Mouse (Mus musculus): Measurements from ENCODE around the gene 3110082J24Rik. TPM values are rescaled to one million over a fixed set of nuclear protein-coding genes. Genes with fewer than 3 reads are reported as not detected.

Gene 3110082J24Rik
- polyA plus RNA-seq, 1 experiment from 2014 or later = not detected

- 42% methylated on average over 5 of the region's 5 CpGs for WGBS
- Histone ChIP-seq H3K9me3 (ENCODE audit: control insufficient read depth) (no peaks in the 10 kb centered on the region), H3K4me2 (replicated peaks; ENCODE audit: low read depth) (no peak overlapping the region), H3K27me3 (replicated peaks; ENCODE audit: control insufficient read depth, insufficient read depth, low read length) (no peaks in the 10 kb centered on the region), H3K36me3 (ENCODE audit: control insufficient read depth, insufficient read depth) (peaks cover 89% of the 10 kb centered on the region), H3K4me3 (ENCODE audit: low read depth, low read length) (no peak overlapping the region), H3K27ac (ENCODE audit: low read depth, low read length) (no peak overlapping the region), H3K4me1 (replicated peaks; ENCODE audit: control insufficient read depth, insufficient read depth, low read length) (no peaks in the 10 kb centered on the region), H3K9ac (ENCODE audit: low read depth, low read length) (no peak overlapping the region)
- peak; percentile 83 for TF ChIP-seq CTCF (IDR thresholded peaks at IDR 0.05; ENCODE audit: low read depth)
- ATAC-seq = 0 out of 2 replicates have a peak, but pooled peaks have one; percentile 16
Observed at GRCm38 (mm10) chr5:30125587-30125986, 19.7 kb upstream of the 3110082J24Rik start.

DNA sequence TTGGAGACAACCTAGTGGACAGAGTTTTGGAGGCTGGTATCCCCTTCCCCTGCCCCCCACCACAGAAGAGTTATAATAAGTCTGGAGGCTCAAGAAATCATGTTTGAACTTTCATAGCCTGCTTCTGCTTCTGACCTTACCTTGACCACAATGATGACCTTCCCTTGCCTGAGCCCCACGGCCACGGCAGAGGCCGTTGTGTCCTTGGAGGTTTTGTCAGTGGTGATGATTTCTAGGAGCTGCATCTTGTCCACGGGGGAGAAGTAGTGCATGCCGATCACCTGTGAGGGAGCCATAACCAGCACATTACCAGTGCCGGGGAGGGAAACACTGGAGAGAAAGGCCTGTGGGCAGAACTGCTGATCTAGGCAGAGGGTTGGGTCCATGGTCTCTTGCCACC, 16.6 kb upstream of the 3110082J24Rik start:
- H3K36me3 ChIP-seq (ENCODE audit: control insufficient read depth, insufficient read depth) = peaks cover 85% of the 10 kb centered on the region
- H3K27me3 ChIP-seq (replicated peaks; ENCODE audit: control insufficient read depth, insufficient read depth, low read length) = no peaks in the 10 kb centered on the region
- no peak overlapping the region for H3K4me2 ChIP-seq (replicated peaks; ENCODE audit: low read depth)
- no peak overlapping the region for H3K9ac ChIP-seq (ENCODE audit: low read depth, low read length)
- H3K4me3 ChIP-seq (ENCODE audit: low read depth, low read length) = no peak overlapping the region
- no peak overlapping the region for H3K27ac ChIP-seq (ENCODE audit: low read depth, low read length)
- 0 out of 2 replicates have a peak, but pooled peaks cover 3% of the 10 kb centered on the region for H3K4me1 ChIP-seq (replicated peaks; ENCODE audit: control insufficient read depth, insufficient read depth, low read length)
- WGBS = 92% methylated on average over 6 of the region's 6 CpGs
- no peak for ATAC-seq
- no peaks in the 10 kb centered on the region for H3K9me3 ChIP-seq (ENCODE audit: control insufficient read depth)
- TF ChIP-seq CTCF (IDR thresholded peaks at IDR 0.05; ENCODE audit: low read depth) = no peak

GRCm38 (mm10) chr5:30120106-30120505, 14.2 kb upstream of the 3110082J24Rik start:
- Histone ChIP-seq H3K4me3 (ENCODE audit: low read depth, low read length) (no peak overlapping the region), H3K27ac (ENCODE audit: low read depth, low read length) (peak overlapping the region; percentile 5; the same call in 1 of the 2 replicates), H3K4me1 (replicated peaks; ENCODE audit: control insufficient read depth, insufficient read depth, low read length) (0 out of 2 replicates have a peak, but pooled peaks cover 3% of the 10 kb centered on the region), H3K9me3 (ENCODE audit: control insufficient read depth) (no peaks in the 10 kb centered on the region), H3K9ac (ENCODE audit: low read depth, low read length) (no peak overlapping the region), H3K36me3 (ENCODE audit: control insufficient read depth, insufficient read depth) (peaks cover 67% of the 10 kb centered on the region), H3K4me2 (replicated peaks; ENCODE audit: low read depth) (no peak overlapping the region), H3K27me3 (replicated peaks; ENCODE audit: control insufficient read depth, insufficient read depth, low read length) (peaks cover under 1% of the 10 kb centered on the region; the same call in 1 of the 2 replicates)
- peak; percentile 91 for ATAC-seq
- WGBS = 53% methylated on average over 7 of the region's 7 CpGs
- 0 out of 2 replicates have a peak, but pooled peaks have one; percentile 24 for TF ChIP-seq CTCF (IDR thresholded peaks at IDR 0.05; ENCODE audit: low read depth)

- Histone ChIP-seq H3K9me3 (ENCODE audit: control insufficient read depth) (no peaks in the 10 kb centered on the region), H3K4me1 (replicated peaks; ENCODE audit: control insufficient read depth, insufficient read depth, low read length) (0 out of 2 replicates have a peak, but pooled peaks cover 3% of the 10 kb centered on the region), H3K36me3 (ENCODE audit: control insufficient read depth, insufficient read depth) (peaks cover 57% of the 10 kb centered on the region), H3K9ac (ENCODE audit: low read depth, low read length) (no peak overlapping the region), H3K4me2 (replicated peaks; ENCODE audit: low read depth) (no peak overlapping the region), H3K27ac (ENCODE audit: low read depth, low read length) (no peak overlapping the region), H3K4me3 (ENCODE audit: low read depth, low read length) (no peak overlapping the region), H3K27me3 (replicated peaks; ENCODE audit: control insufficient read depth, insufficient read depth, low read length) (peaks cover 7% of the 10 kb centered on the region)
- 68% methylated on average over 6 of the region's 6 CpGs for WGBS
- ATAC-seq = no peak
- no peak for TF ChIP-seq CTCF (IDR thresholded peaks at IDR 0.05; ENCODE audit: low read depth)
Observed at GRCm38 (mm10) chr5:30119163-30119562, 13.3 kb upstream of the 3110082J24Rik start.

GRCm38 (mm10) chr5:30118018-30118417, 12.1 kb upstream of the 3110082J24Rik start:
- H3K27ac ChIP-seq (ENCODE audit: low read depth, low read length) = no peak overlapping the region
- WGBS = 72% methylated on average over 1 of the region's 1 CpGs
- H3K9ac ChIP-seq (ENCODE audit: low read depth, low read length) = no peak overlapping the region
- H3K4me2 ChIP-seq (replicated peaks; ENCODE audit: low read depth) = no peak overlapping the region
- 0 out of 2 replicates have a peak, but pooled peaks cover 3% of the 10 kb centered on the region for H3K4me1 ChIP-seq (replicated peaks; ENCODE audit: control insufficient read depth, insufficient read depth, low read length)
- ATAC-seq = no peak
- no peaks in the 10 kb centered on the region for H3K9me3 ChIP-seq (ENCODE audit: control insufficient read depth)
- H3K4me3 ChIP-seq (ENCODE audit: low read depth, low read length) = no peak overlapping the region
- H3K36me3 ChIP-seq (ENCODE audit: control insufficient read depth, insufficient read depth) = peaks cover 46% of the 10 kb centered on the region
- TF ChIP-seq CTCF (IDR thresholded peaks at IDR 0.05; ENCODE audit: low read depth) = no peak
- H3K27me3 ChIP-seq (replicated peaks; ENCODE audit: control insufficient read depth, insufficient read depth, low read length) = peaks cover 7% of the 10 kb centered on the region

DNA sequence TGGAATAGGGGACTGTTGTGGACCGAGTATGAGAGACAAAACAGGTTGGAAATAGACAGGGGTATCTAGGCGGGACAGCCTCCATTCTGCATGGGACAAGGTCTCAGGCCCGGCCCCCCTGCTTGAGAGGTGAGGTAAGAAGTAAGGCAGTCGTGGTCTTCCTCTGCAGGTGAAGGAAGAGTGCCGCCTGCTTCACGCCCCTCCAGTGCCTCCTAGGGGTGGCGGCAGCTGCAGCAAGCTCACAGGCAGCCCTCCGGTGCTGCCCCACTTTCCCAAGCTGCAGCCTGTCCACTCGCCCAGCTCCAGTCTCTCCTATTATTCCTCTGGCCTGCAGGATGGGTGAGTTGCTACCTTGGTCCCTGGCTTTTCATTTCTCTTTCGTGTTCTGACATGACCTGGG, 9.8 kb upstream of the 3110082J24Rik start:
- whole genome bisulfite sequencing = 43% methylated on average over 10 of the region's 10 CpGs
- no peak for ATAC-seq
- Histone ChIP-seq H3K4me2 (replicated peaks; ENCODE audit: low read depth) (no peak overlapping the region), H3K27me3 (replicated peaks; ENCODE audit: control insufficient read depth, insufficient read depth, low read length) (peaks cover 7% of the 10 kb centered on the region), H3K4me1 (replicated peaks; ENCODE audit: control insufficient read depth, insufficient read depth, low read length) (0 out of 2 replicates have a peak, but pooled peaks cover 6% of the 10 kb centered on the region), H3K27ac (ENCODE audit: low read depth, low read length) (no peak overlapping the region), H3K4me3 (ENCODE audit: low read depth, low read length) (no peak overlapping the region), H3K9me3 (ENCODE audit: control insufficient read depth) (no peaks in the 10 kb centered on the region), H3K36me3 (ENCODE audit: control insufficient read depth, insufficient read depth) (peaks cover 23% of the 10 kb centered on the region), H3K9ac (ENCODE audit: low read depth, low read length) (no peak overlapping the region)
- peak; percentile 50 for TF ChIP-seq CTCF (IDR thresholded peaks at IDR 0.05; ENCODE audit: low read depth)
